Mouse (Mus musculus) embryo, embryonic 11 days (tissue): Measurements from ENCODE around the gene Kmt2a.

Experiments
- DNase-seq: peaks from one replicate; pipeline ENCODE4 v3.0.0-alpha.2; 2015

Gene Kmt2a

GRCm38 (mm10) chr9:44881221-44881871 is at the start of gene Kmt2a:
TSS of gene Kmt2a (minus strand) at chr9:44881296.
- peak; percentile 95 for DNase-seq

- DNase-seq: no peak
Observed at GRCm38 (mm10) chr9:44921543-44921942, 40.4 kb upstream of the Kmt2a start.

- no peak for DNase-seq
Observed at GRCm38 (mm10) chr9:44921123-44921468, 40.0 kb upstream of the Kmt2a start.

GRCm38 (mm10) chr9:44920374-44921122 is 39.5 kb upstream of the Kmt2a start, which contains the start of gene Atp5l:
TSS of gene Atp5l (minus strand) at chr9:44920742.
- DNase-seq: peak; percentile 97

- no peak for DNase-seq
Observed at GRCm38 (mm10) chr9:44919606-44920005, 38.5 kb upstream of the Kmt2a start.

- peak; percentile 39 for DNase-seq
Observed at GRCm38 (mm10) chr9:44916196-44916595, 35.1 kb upstream of the Kmt2a start.

- no peak for DNase-seq
Observed at GRCm38 (mm10) chr9:44914706-44915105, 33.6 kb upstream of the Kmt2a start.

- DNase-seq: no peak
Observed at GRCm38 (mm10) chr9:44911365-44911764, 30.3 kb upstream of the Kmt2a start.

GRCm38 (mm10) chr9:44905620-44906019 is 24.5 kb upstream of the Kmt2a start:
- no peak for DNase-seq

- no peak for DNase-seq
Observed at GRCm38 (mm10) chr9:44904964-44905363, 23.9 kb upstream of the Kmt2a start.

GRCm38 (mm10) chr9:44903856-44904255 is 22.8 kb upstream of the Kmt2a start:
- no peak for DNase-seq

GRCm38 (mm10) chr9:44900402-44900801 is 19.3 kb upstream of the Kmt2a start:
- DNase-seq: no peak

- DNase-seq: no peak
Observed at GRCm38 (mm10) chr9:44899716-44900115, 18.6 kb upstream of the Kmt2a start.

GRCm38 (mm10) chr9:44897024-44897423 is 15.9 kb upstream of the Kmt2a start:
- no peak for DNase-seq

- no peak for DNase-seq
Observed at GRCm38 (mm10) chr9:44892664-44893063, 11.6 kb upstream of the Kmt2a start.

- no peak for DNase-seq
Observed at GRCm38 (mm10) chr9:44891210-44891609, 10.1 kb upstream of the Kmt2a start.

- DNase-seq: no peak
Observed at GRCm38 (mm10) chr9:44890122-44890521, 9.0 kb upstream of the Kmt2a start.

- DNase-seq: no peak
Observed at GRCm38 (mm10) chr9:44888114-44888624, 7.1 kb upstream of the Kmt2a start.

GRCm38 (mm10) chr9:44882981-44883569 is 2.0 kb upstream of the Kmt2a start:
- peak; percentile 61 for DNase-seq

- DNase-seq: peak; percentile 84
Observed at GRCm38 (mm10) chr9:44882436-44882980, 1.4 kb upstream of the Kmt2a start.

GRCm38 (mm10) chr9:44881941-44882435 is 892 bp upstream of the Kmt2a start:
- peak; percentile 93 for DNase-seq

- DNase-seq: peak; percentile 46
Observed at GRCm38 (mm10) chr9:44880309-44881081, 601 bp downstream of the Kmt2a start.
